Mouse (Mus musculus): ENCODE measurements around the gene Gfi1b. TPM values are rescaled to one million over a fixed set of nuclear protein-coding genes. Genes with fewer than 3 reads are reported as not detected.

The Gfi1b gene
- polyA plus RNA-seq, 2 experiments: 72.5 to 89.2 TPM

DNA sequence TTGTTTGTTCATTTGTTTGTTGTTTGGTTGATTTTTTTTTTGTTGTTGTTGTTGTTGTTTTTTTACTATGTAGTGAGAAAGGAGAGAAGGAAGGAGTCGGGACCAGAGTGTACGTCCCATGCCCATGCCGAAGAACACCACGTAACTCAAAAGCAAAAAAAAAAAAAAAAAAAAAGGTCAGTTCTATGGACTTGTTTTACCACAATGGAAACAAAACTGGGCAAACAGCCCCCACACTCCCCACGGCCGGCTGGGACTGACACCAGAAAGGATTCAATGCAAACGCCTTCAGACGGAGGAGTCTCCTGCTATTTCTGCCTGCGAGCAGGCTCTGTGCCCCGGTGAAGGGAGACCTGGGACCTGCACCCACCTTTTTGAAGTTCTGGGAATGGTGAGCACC lies 1.3 kb downstream of the Gfi1b start:
- WGBS (ENCODE audit: insufficient replicate concordance): 11% methylated on average over 10 of the region's 10 CpGs
- Histone ChIP-seq H3K4me1 (replicated peaks; ENCODE audit: control insufficient read depth in 2 of 2, insufficient read depth in 2 of 2, low read length in 1 of 2) (peaks cover 41 to 48% of the 10 kb centered on the region in 2 experiments), H3K27ac (peak overlapping the region; percentile 98), H3K4me2 (ENCODE audit: low read depth) (peak overlapping the region; percentile 96), H3K36me3 (replicated peaks; ENCODE audit: control insufficient read depth, insufficient read depth, low read depth) (peaks cover 26% of the 10 kb centered on the region), H3K4me3 (ENCODE audit: insufficient read depth in 1 of 2, low read depth in 2 of 2, low read length in 2 of 2) (peak overlapping the region; percentile 82 to 88), H3K9me3 (ENCODE audit: control insufficient read depth, low read length) (no peaks in the 10 kb centered on the region), H3K9ac (replicated peaks) (peak overlapping the region; percentile 83), H3K27me3 (ENCODE audit: control insufficient read depth, insufficient read depth, low read length) (no peaks in the 10 kb centered on the region)
- no peak for ATAC-seq (ENCODE audit: insufficient read depth)
- TF ChIP-seq CTCF (IDR thresholded peaks at IDR 0.05; ENCODE audit: low read depth) (no peak), EP300 (IDR thresholded peaks at IDR 0.05; ENCODE audit: low read depth) (no peak)
- DNase-seq (ENCODE audit: low read depth in 3 of 3, low spot score in 3 of 3): no peak

DNA sequence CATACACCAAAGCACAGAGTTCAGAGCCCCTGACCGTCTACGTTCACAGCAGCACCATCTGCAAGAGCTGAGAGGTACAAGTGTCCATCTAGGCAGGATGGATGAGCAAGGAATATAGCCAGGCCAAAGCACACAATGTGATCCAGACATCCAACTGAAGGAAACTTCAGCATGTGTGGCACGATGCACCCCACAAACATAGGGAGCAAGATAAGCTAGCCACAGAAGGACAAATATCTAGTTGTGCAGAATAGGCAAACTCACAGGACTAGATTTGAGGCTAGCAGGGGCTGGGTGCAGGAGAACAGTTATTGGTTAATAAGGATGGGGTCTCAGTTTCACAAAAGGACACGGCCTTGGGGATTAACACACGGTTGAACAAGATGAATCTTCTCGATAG lies 2.4 kb downstream of the Gfi1b start:
- DNase-seq (ENCODE audit: low read depth in 3 of 3, low spot score in 3 of 3) (no peak), ATAC-seq (ENCODE audit: insufficient read depth) (no peak)
- 28% methylated on average over 6 of the region's 6 CpGs for WGBS (ENCODE audit: insufficient replicate concordance)
- H3K4me2 ChIP-seq (ENCODE audit: low read depth): peak overlapping the region; percentile 96
- peak overlapping the region; percentile 98 for H3K27ac ChIP-seq
- peaks cover 38% of the 10 kb centered on the region for H3K36me3 ChIP-seq (replicated peaks; ENCODE audit: control insufficient read depth, insufficient read depth, low read depth)
- H3K4me1 ChIP-seq (replicated peaks; ENCODE audit: control insufficient read depth in 2 of 2, insufficient read depth in 2 of 2, low read length in 1 of 2): peaks cover 44 to 53% of the 10 kb centered on the region in 2 experiments
- peak; percentile 58; the same call in 1 of the 2 replicates for TF ChIP-seq EP300 (IDR thresholded peaks at IDR 0.05; ENCODE audit: low read depth)
- no peak for TF ChIP-seq CTCF (IDR thresholded peaks at IDR 0.05; ENCODE audit: low read depth)
- H3K4me3 ChIP-seq (ENCODE audit: insufficient read depth in 1 of 2, low read depth in 2 of 2, low read length in 2 of 2): peak overlapping the region; percentile 82 to 88
- H3K9ac ChIP-seq (replicated peaks): peak overlapping the region; percentile 83
- H3K27me3 ChIP-seq (ENCODE audit: control insufficient read depth, insufficient read depth, low read length): no peaks in the 10 kb centered on the region
- H3K9me3 ChIP-seq (ENCODE audit: control insufficient read depth, low read length): no peaks in the 10 kb centered on the region

DNA sequence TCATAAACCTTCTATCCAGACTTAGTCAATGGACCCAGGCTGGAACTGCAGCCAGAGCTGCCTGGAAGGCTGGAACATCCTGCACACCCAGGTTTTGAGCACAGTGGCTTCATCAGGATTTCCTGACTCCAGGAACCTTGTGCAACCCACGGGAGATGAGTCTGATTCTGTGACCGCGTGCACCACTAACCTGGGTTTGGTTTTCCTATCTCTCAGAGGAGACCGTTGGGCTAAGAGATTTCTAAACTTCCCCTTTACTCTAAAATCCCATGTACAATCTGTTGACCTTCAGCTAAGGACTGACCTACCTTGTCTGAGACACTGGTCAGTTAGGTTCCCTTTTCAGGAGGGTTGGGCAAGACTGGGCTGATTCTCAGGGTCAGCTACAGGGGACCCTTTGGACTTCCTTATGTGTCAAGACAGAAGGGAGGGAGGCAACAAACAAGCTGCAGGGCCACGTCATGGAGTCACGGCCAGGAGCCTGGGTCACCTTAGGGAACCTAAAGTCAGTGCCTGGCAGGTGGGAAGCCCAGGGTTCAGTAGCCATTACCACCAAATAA lies 2.9 kb downstream of the Gfi1b start:
- 11% methylated on average over 6 of the region's 6 CpGs for WGBS (ENCODE audit: insufficient replicate concordance)
- TF ChIP-seq EP300 (IDR thresholded peaks at IDR 0.05; ENCODE audit: low read depth) (no peak), CTCF (IDR thresholded peaks at IDR 0.05; ENCODE audit: low read depth) (no peak)
- Histone ChIP-seq H3K27me3 (ENCODE audit: control insufficient read depth, insufficient read depth, low read length) (no peaks in the 10 kb centered on the region), H3K9ac (replicated peaks) (peak overlapping the region; percentile 83), H3K27ac (peak overlapping the region; percentile 98), H3K4me1 (replicated peaks; ENCODE audit: control insufficient read depth in 2 of 2, insufficient read depth in 2 of 2, low read length in 1 of 2) (peaks cover 44 to 53% of the 10 kb centered on the region in 2 experiments), H3K36me3 (replicated peaks; ENCODE audit: control insufficient read depth, insufficient read depth, low read depth) (peaks cover 43% of the 10 kb centered on the region), H3K4me2 (ENCODE audit: low read depth) (peak overlapping the region; percentile 96), H3K9me3 (ENCODE audit: control insufficient read depth, low read length) (no peaks in the 10 kb centered on the region), H3K4me3 (ENCODE audit: insufficient read depth in 1 of 2, low read depth in 2 of 2, low read length in 2 of 2) (peak overlapping the region; percentile 82 to 88)
- no peak for DNase-seq (ENCODE audit: low read depth in 3 of 3, low spot score in 3 of 3)
- no peak for ATAC-seq (ENCODE audit: insufficient read depth)

GRCm38 (mm10) chr2:28617498-28618486 lies 4.0 kb downstream of the Gfi1b start:
- Histone ChIP-seq H3K4me2 (ENCODE audit: low read depth) (peak overlapping the region; percentile 96), H3K9ac (replicated peaks) (peak overlapping the region; percentile 83), H3K4me3 (ENCODE audit: insufficient read depth in 1 of 2, low read depth in 2 of 2, low read length in 2 of 2) (peak overlapping the region; percentile 82 to 88), H3K4me1 (replicated peaks; ENCODE audit: control insufficient read depth in 2 of 2, insufficient read depth in 2 of 2, low read length in 1 of 2) (peaks cover 44 to 55% of the 10 kb centered on the region in 2 experiments), H3K27me3 (ENCODE audit: control insufficient read depth, insufficient read depth, low read length) (no peaks in the 10 kb centered on the region), H3K9me3 (ENCODE audit: control insufficient read depth, low read length) (no peaks in the 10 kb centered on the region), H3K27ac (peak overlapping the region; percentile 98), H3K36me3 (replicated peaks; ENCODE audit: control insufficient read depth, insufficient read depth, low read depth) (peaks cover 53% of the 10 kb centered on the region)
- whole genome bisulfite sequencing (ENCODE audit: insufficient replicate concordance): 29% methylated on average over 8 of the region's 8 CpGs
- ATAC-seq (ENCODE audit: insufficient read depth) (peak; percentile 45; the same call in 1 of the 2 replicates), DNase-seq (ENCODE audit: low read depth in 3 of 3, low spot score in 3 of 3) (no peak)
- no peak for TF ChIP-seq CTCF (IDR thresholded peaks at IDR 0.05; ENCODE audit: low read depth)
- TF ChIP-seq EP300 (IDR thresholded peaks at IDR 0.05; ENCODE audit: low read depth): peak; percentile 41; the same call in 1 of the 2 replicates

- Histone ChIP-seq H3K4me2 (ENCODE audit: low read depth) (peak overlapping the region; percentile 96), H3K36me3 (replicated peaks; ENCODE audit: control insufficient read depth, insufficient read depth, low read depth) (peaks cover 63% of the 10 kb centered on the region), H3K9ac (replicated peaks) (peak overlapping the region; percentile 83), H3K4me1 (replicated peaks; ENCODE audit: control insufficient read depth in 2 of 2, insufficient read depth in 2 of 2, low read length in 1 of 2) (peaks cover 39 to 48% of the 10 kb centered on the region in 2 experiments), H3K9me3 (ENCODE audit: control insufficient read depth, low read length) (no peaks in the 10 kb centered on the region), H3K4me3 (ENCODE audit: insufficient read depth in 1 of 2, low read depth in 2 of 2, low read length in 2 of 2) (peak overlapping the region; percentile 82 to 88), H3K27ac (peak overlapping the region; percentile 98), H3K27me3 (ENCODE audit: control insufficient read depth, insufficient read depth, low read length) (no peaks in the 10 kb centered on the region)
- DNase-seq (ENCODE audit: low read depth in 3 of 3, low spot score in 3 of 3) (peak; percentile 89 to 91 (median 90)), ATAC-seq (ENCODE audit: insufficient read depth) (peak; percentile 86)
- WGBS (ENCODE audit: insufficient replicate concordance): 13% methylated on average over 9 of the region's 9 CpGs
- no peak for TF ChIP-seq CTCF (IDR thresholded peaks at IDR 0.05; ENCODE audit: low read depth)
- TF ChIP-seq EP300 (IDR thresholded peaks at IDR 0.05; ENCODE audit: low read depth): peak; percentile 92
Measured at GRCm38 (mm10) chr2:28616874-28617273, 4.9 kb downstream of the Gfi1b start.
